Mouse (Mus musculus): ENCODE measurements at regions not wholly inside any gene's neighbourhood (a gene's known extent, or its start where the extent isn't known, plus 50 kb on each side); places are given as distances from the start of the nearest gene placed in this dataset.

DNA sequence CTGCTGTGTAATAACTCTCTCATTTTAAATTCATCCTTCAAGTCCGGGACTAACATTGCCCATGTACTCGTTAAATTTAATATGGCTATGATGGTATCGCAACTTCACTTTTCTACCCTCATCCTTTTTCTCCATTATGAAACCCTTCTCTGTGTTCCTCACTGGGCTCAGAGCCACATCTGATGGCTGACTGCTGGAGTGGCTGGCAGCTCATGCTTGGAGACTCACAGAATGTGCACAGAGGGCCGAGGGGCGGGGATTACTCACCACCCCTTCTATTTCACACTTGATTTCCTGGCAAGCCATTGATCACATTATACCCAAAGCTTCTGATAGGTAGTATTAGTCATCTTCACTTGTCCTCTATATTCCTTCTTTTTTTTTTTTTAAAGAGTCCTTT, 81.1 kb upstream of the Vwde start:
- Histone ChIP-seq H3K9me3 (no peaks in the 10 kb centered on the region), H3K4me2 (no peak overlapping the region), H3K4me3 (no peak overlapping the region), H3K27ac (no peak overlapping the region), H3K27me3 (no peaks in the 10 kb centered on the region), H3K4me1 (replicated peaks) (no peaks in the 10 kb centered on the region), H3K36me3 (no peaks in the 10 kb centered on the region), H3K9ac (no peak overlapping the region)
- WGBS = 68% methylated on average over 5 of the region's 5 CpGs
- no peak for ATAC-seq (ENCODE audit: low FRiP score)

DNA sequence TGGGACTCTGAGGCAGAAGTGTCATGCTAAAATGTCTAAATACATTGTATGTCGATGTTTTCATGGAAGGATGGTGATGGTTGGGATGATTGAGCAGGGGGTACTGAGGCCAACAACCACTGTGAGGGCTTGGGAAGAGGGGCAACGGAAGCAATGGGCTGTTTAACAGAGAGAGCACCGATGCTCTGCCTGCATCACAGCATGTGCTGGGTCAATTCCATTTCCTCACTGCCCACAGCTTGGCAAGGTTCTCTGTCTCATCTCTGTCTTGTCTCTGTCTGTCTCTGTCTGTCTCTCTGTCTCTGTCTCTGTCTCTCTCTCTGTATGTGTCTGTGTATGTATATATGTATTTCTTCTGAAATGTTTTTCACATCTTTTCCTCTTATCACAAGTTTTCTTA, 73.4 kb upstream of the Vwde start:
- H3K36me3 ChIP-seq = no peaks in the 10 kb centered on the region
- no peak overlapping the region for H3K9ac ChIP-seq
- H3K4me1 ChIP-seq (replicated peaks) = no peaks in the 10 kb centered on the region
- H3K9me3 ChIP-seq = no peaks in the 10 kb centered on the region
- 93% methylated on average over 3 of the region's 3 CpGs for WGBS
- H3K27me3 ChIP-seq = no peaks in the 10 kb centered on the region
- ATAC-seq (ENCODE audit: low FRiP score) = no peak
- no peak overlapping the region for H3K4me3 ChIP-seq
- no peak overlapping the region for H3K27ac ChIP-seq
- H3K4me2 ChIP-seq = no peak overlapping the region

DNA sequence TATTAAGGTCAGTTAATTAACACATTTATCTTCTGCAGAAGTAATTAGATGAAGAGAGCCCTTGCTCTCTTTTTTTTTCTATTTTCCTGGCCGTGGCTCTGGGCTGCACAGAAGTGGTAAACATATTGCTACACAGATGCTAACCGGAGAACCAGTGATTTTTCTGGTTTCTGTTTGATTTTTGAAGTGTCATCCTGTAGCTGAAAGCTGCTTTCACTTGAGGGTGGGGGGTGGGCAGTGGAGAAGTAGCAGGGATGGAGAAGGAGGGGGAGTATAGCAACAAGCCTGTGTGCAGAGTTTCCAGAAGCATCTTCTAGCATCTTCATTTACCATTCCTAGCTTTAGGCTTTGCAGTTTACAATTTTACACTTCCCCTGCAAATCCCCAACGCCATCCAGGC, 72.3 kb upstream of the Vwde start:
- H3K27ac ChIP-seq = peak overlapping the region; percentile 49
- 67% methylated on average over 3 of the region's 3 CpGs for WGBS
- no peak overlapping the region for H3K4me3 ChIP-seq

DNA sequence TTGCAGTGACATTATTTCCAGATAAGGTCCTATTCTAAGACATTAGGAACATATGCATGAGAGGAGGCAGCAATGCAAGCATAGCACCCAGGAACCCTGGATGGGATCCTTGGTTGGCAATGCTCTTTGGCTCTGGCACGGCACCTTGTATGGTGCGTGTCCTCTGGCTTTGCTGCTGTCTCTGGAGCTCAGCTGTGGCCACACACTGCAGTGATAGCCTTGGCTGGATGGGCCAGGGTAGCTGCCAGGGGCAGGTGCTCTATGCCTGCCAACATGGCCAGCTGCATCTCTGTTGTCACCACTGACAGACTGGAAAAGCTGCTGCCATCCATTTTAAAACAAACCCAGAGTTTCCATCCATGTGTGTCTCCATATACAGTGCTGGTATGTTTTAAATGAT, 71.3 kb upstream of the Vwde start:
- peak; percentile 50; the same call in 1 of the 2 replicates for ATAC-seq (ENCODE audit: low FRiP score)
- no peaks in the 10 kb centered on the region for H3K4me1 ChIP-seq (replicated peaks)

More for the DNA sequence above, 72.3 kb upstream of the Vwde start:
- Histone ChIP-seq H3K4me2 (no peak overlapping the region), H3K9ac (no peak overlapping the region), H3K36me3 (no peaks in the 10 kb centered on the region), H3K4me1 (replicated peaks) (no peaks in the 10 kb centered on the region), H3K9me3 (no peaks in the 10 kb centered on the region), H3K27me3 (no peaks in the 10 kb centered on the region)
- ATAC-seq (ENCODE audit: low FRiP score) = peak; percentile 50; the same call in 1 of the 2 replicates

DNA sequence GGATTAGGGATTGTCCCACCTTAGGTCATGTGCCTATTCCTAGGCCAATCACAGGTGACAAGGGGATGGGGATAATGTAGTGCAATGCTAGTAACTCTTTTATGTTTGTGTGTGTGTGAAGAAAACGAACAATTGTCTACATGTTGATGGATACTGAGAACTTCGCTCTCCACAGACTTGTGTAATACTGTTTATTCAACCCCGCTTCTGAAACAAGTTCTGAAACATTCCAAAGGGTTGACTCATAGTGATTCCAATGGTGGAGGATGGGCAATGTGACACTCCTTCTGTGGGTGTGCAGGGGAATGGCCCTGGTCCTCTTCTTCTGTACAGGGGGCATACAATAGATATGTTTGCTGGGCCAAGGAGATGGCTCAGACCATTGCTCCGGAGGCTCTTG, 69.6 kb upstream of the Vwde start:
- Histone ChIP-seq H3K27ac (no peak overlapping the region), H3K36me3 (no peaks in the 10 kb centered on the region), H3K27me3 (no peaks in the 10 kb centered on the region), H3K4me1 (replicated peaks) (no peaks in the 10 kb centered on the region), H3K4me2 (no peak overlapping the region), H3K9ac (no peak overlapping the region), H3K4me3 (no peak overlapping the region), H3K9me3 (no peaks in the 10 kb centered on the region)
- no peak for ATAC-seq (ENCODE audit: low FRiP score)
- WGBS = 83% methylated on average over 4 of the region's 4 CpGs

More for the DNA sequence above, 71.3 kb upstream of the Vwde start:
- Histone ChIP-seq H3K9ac (no peak overlapping the region), H3K4me2 (no peak overlapping the region), H3K36me3 (no peaks in the 10 kb centered on the region), H3K9me3 (no peaks in the 10 kb centered on the region), H3K27ac (no peak overlapping the region), H3K4me3 (no peak overlapping the region), H3K27me3 (no peaks in the 10 kb centered on the region)
- 88% methylated on average over 2 of the region's 2 CpGs for WGBS

DNA sequence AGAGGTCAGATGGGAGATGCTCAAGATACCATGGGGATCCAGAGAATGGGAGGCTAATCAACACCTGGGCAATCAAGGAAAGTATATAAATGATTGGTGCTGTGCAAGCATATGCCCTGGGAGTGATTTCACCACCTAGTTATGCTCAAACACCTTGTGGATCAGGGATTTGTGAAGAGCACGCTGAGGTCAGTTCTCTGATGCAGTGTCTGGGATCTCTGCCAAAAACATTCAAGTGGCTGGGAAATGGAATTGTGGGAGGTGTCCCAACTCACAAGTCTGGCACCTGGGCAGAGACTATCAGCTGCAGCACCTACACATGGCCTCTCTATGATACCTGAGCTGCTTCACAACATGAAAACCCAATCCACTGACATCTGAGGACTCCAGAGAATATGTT, 63.7 kb upstream of the Vwde start:
- no peaks in the 10 kb centered on the region for H3K9me3 ChIP-seq
- H3K4me3 ChIP-seq = no peak overlapping the region
- no peaks in the 10 kb centered on the region for H3K36me3 ChIP-seq
- H3K4me2 ChIP-seq = no peak overlapping the region
- H3K27me3 ChIP-seq = no peaks in the 10 kb centered on the region
- H3K27ac ChIP-seq = no peak overlapping the region
- no peak for ATAC-seq (ENCODE audit: low FRiP score)
- 74% methylated on average over 1 of the region's 1 CpGs for WGBS
- no peaks in the 10 kb centered on the region for H3K4me1 ChIP-seq (replicated peaks)
- no peak overlapping the region for H3K9ac ChIP-seq

DNA sequence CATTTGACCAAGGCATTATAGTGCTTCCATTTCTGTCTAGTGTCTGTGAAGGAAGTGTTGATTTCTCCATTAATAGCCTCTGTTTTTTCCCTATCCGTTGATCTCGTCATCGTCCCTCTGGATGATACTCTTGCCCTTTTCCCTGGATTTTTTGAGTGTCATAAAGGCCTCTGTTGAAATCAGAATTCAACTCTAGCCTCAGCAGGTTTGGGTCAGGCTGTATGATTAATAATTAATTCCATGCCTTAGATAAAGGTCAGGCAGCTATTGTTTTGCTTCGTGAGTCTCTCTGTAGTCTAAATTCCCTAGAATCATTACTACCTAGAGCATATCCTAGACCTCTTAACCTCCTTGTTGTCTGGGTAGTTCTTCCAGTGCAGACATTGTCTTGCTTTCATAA, 63.0 kb upstream of the Vwde start:
- Histone ChIP-seq H3K27me3 (no peaks in the 10 kb centered on the region), H3K4me1 (replicated peaks) (no peaks in the 10 kb centered on the region), H3K9me3 (no peaks in the 10 kb centered on the region), H3K27ac (no peak overlapping the region), H3K9ac (no peak overlapping the region), H3K4me3 (no peak overlapping the region), H3K4me2 (no peak overlapping the region), H3K36me3 (no peaks in the 10 kb centered on the region)
- no peak for ATAC-seq (ENCODE audit: low FRiP score)
- 74% methylated on average over 4 of the region's 4 CpGs for WGBS

DNA sequence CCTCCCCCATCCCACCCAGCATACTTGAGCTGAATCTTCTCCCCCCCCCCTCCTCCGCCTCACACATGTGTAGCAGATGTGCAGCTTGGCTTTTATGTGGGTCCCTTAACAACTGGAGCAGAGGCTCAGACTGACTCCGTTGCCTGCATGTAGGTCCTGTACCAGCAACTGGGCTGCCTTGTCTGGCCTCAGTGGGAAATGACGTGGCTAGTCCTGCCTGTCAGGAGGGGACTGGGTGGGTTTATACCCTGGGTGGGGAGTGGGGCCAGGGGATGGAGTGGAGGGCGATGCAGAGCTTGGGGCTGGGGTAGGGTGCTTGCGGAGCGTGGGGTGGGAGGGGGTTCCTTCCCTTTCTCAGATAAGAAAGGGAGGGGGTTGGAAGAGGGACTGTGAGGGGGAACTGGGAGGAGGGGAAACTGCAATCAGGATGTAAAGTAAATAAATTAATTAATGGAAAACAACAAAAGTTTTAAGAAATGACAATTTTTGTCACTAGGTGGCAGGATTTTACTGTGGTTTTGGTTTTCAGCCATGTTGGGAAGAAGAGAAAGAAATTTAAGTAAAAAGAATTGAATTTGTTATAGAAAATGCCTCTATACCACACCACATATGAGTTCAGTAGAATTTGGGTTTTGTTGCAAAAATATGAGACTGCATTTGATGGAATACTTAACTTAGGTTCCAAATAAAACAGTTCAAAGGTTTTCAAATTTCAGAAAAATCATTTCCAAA, 61.9 kb upstream of the Vwde start:
- Histone ChIP-seq H3K4me3 (no peak overlapping the region), H3K27me3 (no peaks in the 10 kb centered on the region), H3K27ac (no peak overlapping the region), H3K4me2 (no peak overlapping the region), H3K9me3 (no peaks in the 10 kb centered on the region), H3K9ac (no peak overlapping the region), H3K4me1 (replicated peaks) (no peaks in the 10 kb centered on the region), H3K36me3 (no peaks in the 10 kb centered on the region)
- peak; percentile 73; the same call in 1 of the 2 replicates for ATAC-seq (ENCODE audit: low FRiP score)
- WGBS = 59% methylated on average over 6 of the region's 6 CpGs

DNA sequence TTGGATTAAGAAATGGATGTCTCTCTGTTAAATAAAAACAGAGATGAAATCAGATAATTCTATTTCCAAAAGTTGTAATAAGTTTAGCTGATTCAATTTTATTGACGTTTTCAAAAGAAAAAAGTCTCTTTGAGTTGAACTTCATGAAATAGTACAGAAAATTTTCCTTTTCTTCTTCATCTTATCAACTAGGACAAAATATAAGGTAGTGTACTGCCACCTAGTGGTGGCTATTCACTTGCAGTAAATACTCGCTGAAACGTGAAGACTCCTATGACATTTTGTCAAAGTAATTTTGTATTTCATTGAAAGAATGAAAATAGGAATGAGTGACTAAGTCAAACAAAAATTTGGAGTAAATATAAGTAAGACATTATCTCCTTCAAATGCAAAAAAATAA, 56.1 kb upstream of the Vwde start:
- Histone ChIP-seq H3K9me3 (no peaks in the 10 kb centered on the region), H3K4me2 (no peak overlapping the region), H3K36me3 (no peaks in the 10 kb centered on the region), H3K4me3 (no peak overlapping the region), H3K4me1 (replicated peaks) (no peaks in the 10 kb centered on the region), H3K27me3 (no peaks in the 10 kb centered on the region), H3K9ac (no peak overlapping the region), H3K27ac (no peak overlapping the region)
- ATAC-seq (ENCODE audit: low FRiP score) = no peak
- WGBS = 2% methylated on average over 3 of the region's 3 CpGs

Data from hindbrain, embryonic 13.5 days (tissue).